Mouse (Mus musculus) gastrocnemius, postnatal 36 days (tissue): ENCODE measurements around the gene Tmem214. TPM values are rescaled to one million over a fixed set of nuclear protein-coding genes. Genes with fewer than 3 reads are reported as not detected.

Source experiments
- total RNA-seq, 2 experiments: library from RNA; stranded (reverse); gene quantifications; 2 replicates each; pipeline ENCODE4 v1.2.3; 2021

The Tmem214 gene
- total RNA-seq, 2 experiments from 2014 or later = 25.0 to 31.5 TPM

Other genes starting within 250 kb of the Tmem214 start
- gene Slc35f6, start 220.1 kb upstream of the Tmem214 start, total RNA-seq = 10 to 100 TPM; 11.3 to 12.6 TPM
- gene Cenpa, start 201.2 kb upstream of the Tmem214 start, total RNA-seq = 1 to 10 TPM; 3.2 to 3.8 TPM
- gene Dpysl5, start 156.4 kb upstream of the Tmem214 start, total RNA-seq = 1 to 10 TPM; 1.4 to 2.2 TPM
- 10 to 100 TPM; 63.1 to 68.1 TPM for gene Mapre3, start 53.4 kb upstream of the Tmem214 start, total RNA-seq
- gene Agbl5, start 20.7 kb downstream of the Tmem214 start, total RNA-seq = 1 to 10 TPM; 1.6 to 3.0 TPM
- gene Ost4, start 39.8 kb downstream of the Tmem214 start, total RNA-seq = 10 to 100 TPM; 94.1 to 99.6 TPM
- gene Emilin1, start 45.4 kb downstream of the Tmem214 start, total RNA-seq = 1 to 10 TPM; 4.8 to 7.0 TPM
- gene Khk, start 53.4 kb downstream of the Tmem214 start, total RNA-seq = 10 to 100 TPM; 27.1 to 30.3 TPM
- 1 to 10 TPM; 2.5 TPM for gene Cgref1, start 77.6 kb downstream of the Tmem214 start, total RNA-seq
- 10 to 100 TPM; 76.7 to 86.2 TPM for gene Preb, start 92.3 kb downstream of the Tmem214 start, total RNA-seq
- under 1 TPM; 0.15 to 0.32 TPM for gene Tcf23, start 100.7 kb downstream of the Tmem214 start, total RNA-seq
- gene Atraid, start 180.3 kb downstream of the Tmem214 start, total RNA-seq = 10 to 100 TPM; 42.4 to 43.6 TPM
- gene Slc5a6, start 180.9 kb downstream of the Tmem214 start, total RNA-seq = 1 to 10 TPM; 2.5 to 3.8 TPM
- 10 to 100 TPM; 21.3 to 21.7 TPM for gene Cad, start 186.8 kb downstream of the Tmem214 start, total RNA-seq
- gene Dnajc5g, start 238.3 kb downstream of the Tmem214 start, total RNA-seq = not detected
- not detected for gene Slc30a3, start 240.2 kb downstream of the Tmem214 start, total RNA-seq
- gene Trim54, start 248.7 kb downstream of the Tmem214 start, total RNA-seq = 100 to 1,000 TPM; 349 to 367 TPM